Mouse (Mus musculus) limb, embryonic 10.5 days (tissue): ENCODE measurements around the gene Rerg. TPM values are rescaled to one million over a fixed set of nuclear protein-coding genes. Genes with fewer than 3 reads are reported as not detected.

Experiments
- DNase-seq: peaks from one replicate; pipeline ENCODE4 v3.0.0-alpha.2; 2017; ENCODE audit warnings: low spot score
- H3K27ac ChIP-seq: fragments of 300-500 bp; sonication (generic); 2 replicates; pipeline ENCODE4 v1.5.1; 2016; ENCODE audit warnings: mild to moderate bottlenecking
- H3K27me3 ChIP-seq: fragments of 300-500 bp; sonication (generic); 2 replicates; pipeline ENCODE4 v1.6.1; 2016; ENCODE audit warnings: low read depth, mild to moderate bottlenecking; ENCODE audit not compliant: poor library complexity, severe bottlenecking
- H3K36me3 ChIP-seq: fragments of 300-500 bp; sonication (generic); 2 replicates; pipeline ENCODE4 v1.6.1; 2016; ENCODE audit warnings: mild to moderate bottlenecking, moderate library complexity
- H3K4me1 ChIP-seq: fragments of 300-500 bp; sonication (generic); 2 replicates; pipeline ENCODE4 v1.6.1; 2016
- H3K4me3 ChIP-seq: fragments of 300-500 bp; sonication (generic); 2 replicates; pipeline ENCODE4 v1.5.1; 2016; ENCODE audit warnings: mild to moderate bottlenecking, moderate library complexity
- H3K9me3 ChIP-seq: fragments of 300-500 bp; sonication (generic); replicated peaks from 2 replicates; pipeline ENCODE4 v1.6.1; 2016; ENCODE audit warnings: mild to moderate bottlenecking
- WGBS: fragments of 180-500 bp; shearing (Covaris S2); methylation state at CpG from one replicate; pipeline ENCODE4 v1.1.7; 2016; 5-methylcytosine and 5-hydroxymethylcytosine counted together
- polyA plus RNA-seq: library from polyadenylated mRNA; unstranded; fragments of >200 nt; fragmentation: Nextera tagmentation; extraction: Ambion mirVana; gene quantifications from 2 replicates; pipeline ENCODE4 v1.2.1, GENCODE M21; 2016

Rerg gene
- polyA plus RNA-seq, 1 experiment from 2014 or later, result 1.2 TPM

DNA sequence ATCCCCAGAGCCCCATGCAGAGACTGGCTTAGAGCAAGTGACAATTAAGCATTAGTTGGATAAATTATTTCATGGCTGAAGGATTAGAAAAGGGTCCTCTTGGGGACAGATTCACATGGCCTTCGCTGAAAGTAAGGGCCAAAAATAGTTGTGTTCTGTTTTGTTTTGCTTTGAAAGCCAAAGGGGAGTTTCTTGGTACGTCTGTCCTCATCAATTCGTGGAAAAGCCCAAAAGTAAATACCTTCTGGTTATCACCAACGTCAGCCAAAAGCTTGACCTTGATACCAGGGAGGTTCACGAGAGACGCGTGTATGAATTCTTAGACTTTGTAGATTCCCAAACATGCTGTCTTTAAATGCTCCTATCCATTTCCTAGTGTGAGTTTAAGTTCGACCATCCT lies 31.5 kb downstream of the Rerg start:
- Histone ChIP-seq H3K27me3 (no peaks in the 10 kb centered on the region), H3K9me3 (no peaks in the 10 kb centered on the region), H3K4me1 (peaks cover 39% of the 10 kb centered on the region), H3K4me3 (no peak overlapping the region), H3K27ac (no peak overlapping the region), H3K36me3 (no peaks in the 10 kb centered on the region)
- WGBS, result 87% methylated on average over 8 of the region's 8 CpGs
- no peak for DNase-seq

DNA sequence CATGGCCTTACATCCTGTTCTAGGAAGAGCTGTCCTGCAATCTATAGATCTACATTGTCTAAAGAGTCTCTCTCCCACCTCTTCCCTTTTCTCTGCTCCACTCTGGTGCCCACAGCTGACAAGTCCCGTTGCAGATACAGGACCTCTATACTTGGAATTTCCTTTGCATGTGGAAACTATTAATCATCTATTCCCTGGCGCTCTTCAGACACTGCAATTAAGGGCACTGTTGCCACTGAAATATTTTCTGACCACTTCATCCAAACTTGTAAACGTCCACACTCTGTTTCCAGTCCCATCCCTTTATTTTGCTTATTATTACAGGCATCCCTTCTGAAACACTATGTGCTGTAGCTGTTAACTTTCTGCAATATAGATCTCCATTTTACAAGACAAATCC lies 31.9 kb downstream of the Rerg start:
- H3K4me3 ChIP-seq, result no peak overlapping the region
- no peaks in the 10 kb centered on the region for H3K36me3 ChIP-seq
- 31% methylated on average over 3 of the region's 3 CpGs for WGBS
- H3K27me3 ChIP-seq, result no peaks in the 10 kb centered on the region
- no peak for DNase-seq
- no peaks in the 10 kb centered on the region for H3K9me3 ChIP-seq
- no peak overlapping the region for H3K27ac ChIP-seq
- peaks cover 39% of the 10 kb centered on the region for H3K4me1 ChIP-seq

DNA sequence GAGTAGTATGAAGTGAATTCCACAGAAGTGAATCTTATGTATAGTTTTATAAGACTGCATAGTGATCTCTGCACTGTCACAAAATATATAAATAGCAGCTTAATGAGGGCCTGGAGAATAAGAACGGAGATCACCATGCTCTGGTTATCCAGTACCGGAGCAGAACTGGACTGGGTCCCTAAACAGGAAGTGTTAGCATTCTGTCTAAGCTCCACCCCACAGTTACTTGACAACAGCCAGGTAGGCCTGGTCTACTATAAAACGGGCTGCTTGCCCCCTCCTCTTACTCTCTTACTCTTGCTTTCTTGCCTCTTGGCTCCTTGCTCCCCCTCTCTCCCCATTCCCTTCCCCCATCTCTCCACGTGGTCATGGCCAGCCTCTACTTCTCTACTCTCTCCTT lies 33.9 kb downstream of the Rerg start:
- WGBS, result 72% methylated on average over 4 of the region's 4 CpGs
- H3K27ac ChIP-seq, result no peak overlapping the region
- no peaks in the 10 kb centered on the region for H3K9me3 ChIP-seq
- no peaks in the 10 kb centered on the region for H3K27me3 ChIP-seq
- H3K4me3 ChIP-seq, result no peak overlapping the region
- peaks cover 29% of the 10 kb centered on the region for H3K4me1 ChIP-seq
- no peaks in the 10 kb centered on the region for H3K36me3 ChIP-seq
- DNase-seq, result no peak

DNA sequence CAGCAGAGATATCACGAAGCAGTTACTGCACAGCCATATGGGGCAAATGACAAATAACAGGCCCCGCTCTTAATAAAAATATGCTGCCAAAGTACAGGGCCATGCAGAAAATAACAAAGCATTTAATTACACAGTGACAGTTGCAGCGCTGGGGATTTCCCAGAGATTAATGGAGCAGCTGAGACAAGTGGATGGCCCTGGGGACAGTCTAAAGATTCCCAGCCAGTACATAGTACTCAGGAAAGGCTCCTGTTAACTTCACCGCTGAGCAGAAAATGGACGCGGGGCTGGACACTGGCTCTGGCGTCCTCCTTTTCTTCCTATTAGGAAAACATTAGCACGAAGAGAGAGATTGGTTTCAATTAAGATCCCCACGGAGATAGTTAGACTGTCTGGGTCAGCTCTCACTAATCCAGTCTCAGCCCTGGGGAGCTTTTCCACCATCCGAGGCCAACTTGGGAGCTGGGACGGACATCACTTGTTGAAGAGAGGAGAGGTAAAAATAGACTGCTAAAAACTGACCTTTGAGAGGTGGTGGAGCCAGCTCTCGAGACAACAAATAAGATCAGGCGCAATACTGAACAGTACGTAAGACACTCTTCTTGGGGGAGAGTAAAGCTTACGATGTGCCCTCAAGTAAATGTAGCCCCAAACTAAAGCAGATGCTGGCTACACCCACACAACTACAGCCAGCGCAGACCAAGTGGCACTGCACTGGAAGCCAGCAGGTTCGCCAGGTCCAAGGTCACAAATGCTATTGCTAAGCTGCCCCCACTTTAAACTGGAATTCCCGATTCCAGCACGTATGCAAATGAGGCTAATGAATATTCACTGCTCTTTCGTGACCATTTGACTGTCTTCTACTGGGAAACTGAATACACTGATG lies 34.5 kb downstream of the Rerg start:
- no peak overlapping the region for H3K4me3 ChIP-seq
- WGBS, result 57% methylated on average over 20 of the region's 20 CpGs
- no peaks in the 10 kb centered on the region for H3K36me3 ChIP-seq
- H3K4me1 ChIP-seq, result peaks cover 29% of the 10 kb centered on the region
- no peak overlapping the region for H3K27ac ChIP-seq
- no peak for DNase-seq
- no peaks in the 10 kb centered on the region for H3K9me3 ChIP-seq
- H3K27me3 ChIP-seq, result no peaks in the 10 kb centered on the region

DNA sequence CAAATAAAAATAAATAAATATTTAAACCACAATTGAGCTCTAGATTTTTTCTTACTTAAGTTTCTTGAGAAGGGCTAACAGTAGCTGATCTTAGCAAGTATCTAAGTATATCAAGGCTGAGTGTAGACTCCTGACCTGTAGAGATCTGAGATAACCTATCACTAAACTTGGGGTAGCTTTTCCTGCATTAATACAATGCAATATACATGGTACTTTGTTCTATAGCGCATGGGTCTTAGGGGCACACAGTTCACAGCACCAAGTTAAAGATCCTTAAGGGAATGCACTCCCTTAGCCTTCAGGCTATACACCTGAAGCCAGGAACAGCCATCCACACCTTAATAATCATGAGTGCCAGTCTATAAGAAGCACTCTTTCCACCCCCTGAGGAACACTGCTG lies 38.5 kb downstream of the Rerg start:
- no peak for DNase-seq
- 94% methylated on average over 1 of the region's 1 CpGs for WGBS
- no peaks in the 10 kb centered on the region for H3K36me3 ChIP-seq
- H3K27me3 ChIP-seq, result no peaks in the 10 kb centered on the region
- no peak overlapping the region for H3K27ac ChIP-seq
- no peak overlapping the region for H3K4me3 ChIP-seq
- H3K4me1 ChIP-seq, result peaks cover 33% of the 10 kb centered on the region
- no peaks in the 10 kb centered on the region for H3K9me3 ChIP-seq

DNA sequence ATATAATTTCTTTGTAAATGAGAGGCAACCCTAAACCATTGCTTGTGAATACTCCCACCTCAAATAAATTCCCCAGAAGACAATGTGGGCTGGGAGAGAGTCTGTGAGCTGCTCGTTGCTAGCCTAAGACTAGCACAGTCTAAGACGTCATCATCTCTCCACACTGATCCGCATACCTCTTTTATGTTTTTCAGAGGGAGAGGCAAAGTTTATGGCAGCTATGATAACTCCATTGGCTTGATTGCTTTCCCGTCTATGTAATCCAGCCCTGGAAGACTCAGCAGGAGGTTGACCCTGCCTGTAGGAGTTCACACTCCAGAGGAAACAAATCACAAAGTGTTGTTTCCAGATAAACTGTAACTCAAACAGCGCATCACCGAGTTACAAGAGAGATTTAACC lies 38.9 kb downstream of the Rerg start:
- Histone ChIP-seq H3K27me3 (no peaks in the 10 kb centered on the region), H3K9me3 (no peaks in the 10 kb centered on the region), H3K4me3 (no peak overlapping the region), H3K4me1 (peaks cover 35% of the 10 kb centered on the region), H3K27ac (no peak overlapping the region), H3K36me3 (no peaks in the 10 kb centered on the region)
- DNase-seq, result no peak
- 28% methylated on average over 6 of the region's 6 CpGs for WGBS

DNA sequence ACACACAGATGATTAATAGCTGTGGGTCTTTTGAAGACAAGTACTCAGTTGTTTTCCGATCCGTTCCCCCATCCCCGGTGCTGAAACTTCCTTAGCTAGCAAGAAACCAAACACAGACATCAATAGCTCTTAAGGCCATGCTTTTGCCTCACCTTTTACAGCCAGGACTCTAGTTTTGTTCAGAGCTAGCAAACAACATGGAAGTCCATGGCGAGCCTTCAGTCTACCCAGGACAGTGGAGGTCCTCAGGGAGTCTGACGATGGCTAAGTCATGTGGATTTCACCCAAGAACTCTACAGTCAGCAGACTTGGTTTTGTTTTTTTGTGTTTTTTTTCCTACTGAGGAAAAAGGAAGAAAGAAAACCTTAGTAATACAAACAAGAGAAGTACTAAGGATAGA lies 43.4 kb downstream of the Rerg start:
- 54% methylated on average over 5 of the region's 5 CpGs for WGBS
- Histone ChIP-seq H3K27me3 (no peaks in the 10 kb centered on the region), H3K4me3 (no peak overlapping the region), H3K27ac (no peak overlapping the region), H3K9me3 (no peaks in the 10 kb centered on the region), H3K4me1 (peaks cover 28% of the 10 kb centered on the region), H3K36me3 (no peaks in the 10 kb centered on the region)
- no peak for DNase-seq

DNA sequence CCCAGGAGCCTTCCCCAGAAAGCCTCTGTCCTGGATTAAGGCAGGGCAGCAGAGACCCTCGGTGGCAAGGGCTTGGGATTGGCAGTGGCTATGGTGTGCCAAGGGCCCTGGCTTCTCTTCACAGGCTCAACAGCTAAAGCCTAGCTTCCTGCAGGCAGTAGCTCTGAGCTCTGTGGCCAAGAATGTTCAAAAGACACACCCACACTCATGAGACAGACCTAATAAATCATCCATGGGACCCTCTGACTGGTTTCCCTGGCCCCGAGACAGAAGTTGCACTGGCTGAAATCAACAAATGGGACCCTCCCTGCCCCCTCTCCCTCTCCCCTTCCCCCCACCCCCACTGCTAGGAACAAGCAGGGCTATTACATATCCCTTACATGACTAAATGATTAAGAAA lies 44.1 kb downstream of the Rerg start:
- H3K27ac ChIP-seq, result peak overlapping the region; percentile 42; the same call in 1 of the 2 replicates
- peak; percentile 30 for DNase-seq
- H3K9me3 ChIP-seq, result no peaks in the 10 kb centered on the region
- H3K27me3 ChIP-seq, result no peaks in the 10 kb centered on the region
- H3K4me1 ChIP-seq, result peaks cover 25% of the 10 kb centered on the region
- H3K36me3 ChIP-seq, result no peaks in the 10 kb centered on the region
- WGBS, result 24% methylated on average over 2 of the region's 2 CpGs
- no peak overlapping the region for H3K4me3 ChIP-seq

DNA sequence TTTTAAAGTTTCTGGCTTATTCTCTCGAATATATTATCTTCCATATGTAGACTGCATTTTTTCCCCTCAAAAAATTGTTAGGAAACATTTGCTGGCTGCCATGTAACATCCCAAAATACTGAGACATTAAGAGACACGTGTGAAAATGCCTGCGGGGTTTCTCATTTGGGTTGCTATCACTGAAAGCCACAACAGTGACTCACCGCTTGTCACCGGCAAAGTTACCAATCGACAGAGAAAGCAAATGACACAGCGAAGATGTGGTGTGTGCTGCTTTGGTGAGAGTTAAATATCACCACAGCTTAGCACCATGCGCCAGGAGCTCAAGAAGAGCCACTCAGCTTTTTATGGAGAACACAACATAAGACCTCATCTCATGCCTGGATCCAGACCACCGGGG lies 44.9 kb downstream of the Rerg start:
- Histone ChIP-seq H3K9me3 (no peaks in the 10 kb centered on the region), H3K4me3 (no peak overlapping the region), H3K36me3 (no peaks in the 10 kb centered on the region), H3K27ac (no peak overlapping the region), H3K4me1 (peaks cover 19% of the 10 kb centered on the region), H3K27me3 (no peaks in the 10 kb centered on the region)
- 75% methylated on average over 9 of the region's 9 CpGs for WGBS
- peak; percentile 24 for DNase-seq

DNA sequence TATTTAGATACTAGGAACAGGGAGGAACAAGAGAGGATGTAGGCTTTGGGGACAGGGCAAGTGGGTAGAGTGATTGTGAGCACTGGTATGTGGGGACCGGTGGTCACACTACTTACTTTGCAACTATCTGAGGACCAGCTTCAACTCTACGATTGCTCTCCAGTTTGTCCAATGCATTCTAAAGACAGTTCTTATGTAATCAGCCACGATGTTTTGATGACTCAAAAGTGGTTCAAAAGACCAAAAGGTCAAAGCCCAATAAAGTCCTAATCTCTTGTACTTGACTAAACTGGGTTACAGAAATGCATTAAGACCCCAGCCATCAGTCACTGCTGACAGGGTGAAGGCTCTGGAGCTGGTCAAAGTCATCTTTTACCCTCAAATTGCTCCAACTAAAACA lies 45.3 kb downstream of the Rerg start:
- H3K4me3 ChIP-seq, result no peak overlapping the region
- H3K4me1 ChIP-seq, result peaks cover 19% of the 10 kb centered on the region
- H3K27ac ChIP-seq, result no peak overlapping the region
- no peak for DNase-seq
- no peaks in the 10 kb centered on the region for H3K9me3 ChIP-seq
- H3K27me3 ChIP-seq, result no peaks in the 10 kb centered on the region
- H3K36me3 ChIP-seq, result no peaks in the 10 kb centered on the region
- WGBS, result 59% methylated on average over 3 of the region's 3 CpGs

DNA sequence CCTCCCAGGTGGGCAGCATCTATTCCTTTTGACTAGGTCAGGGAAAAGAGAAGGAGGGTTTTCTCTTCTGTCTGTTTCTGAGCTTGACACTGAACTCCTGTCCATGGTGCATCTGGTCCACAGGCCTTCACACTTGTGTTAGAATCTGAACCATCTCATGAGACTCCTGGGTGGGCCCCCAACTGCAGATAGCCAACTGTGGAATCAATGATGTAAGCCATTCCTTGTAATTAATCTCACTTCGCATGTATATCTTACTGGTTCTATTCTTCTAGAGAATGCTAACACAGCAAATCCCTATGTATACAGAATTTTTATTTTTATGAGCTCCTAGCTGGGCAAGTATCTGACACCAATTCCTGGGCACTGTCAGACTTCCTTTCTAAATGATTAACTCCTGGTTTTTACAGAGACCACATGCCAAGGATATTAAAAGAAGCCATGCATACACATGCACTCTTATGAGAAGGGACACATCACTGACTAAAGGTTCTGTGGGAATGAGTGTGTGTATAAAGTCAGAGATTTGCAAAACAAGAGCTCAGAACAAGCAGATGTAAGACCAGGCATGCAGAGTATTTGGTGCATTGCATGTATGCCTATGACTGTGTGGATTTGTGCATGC lies 53.3 kb downstream of the Rerg start:
- H3K4me1 ChIP-seq, result no peaks in the 10 kb centered on the region
- H3K27ac ChIP-seq, result no peak overlapping the region
- H3K4me3 ChIP-seq, result no peak overlapping the region
- H3K9me3 ChIP-seq, result no peaks in the 10 kb centered on the region
- H3K36me3 ChIP-seq, result no peaks in the 10 kb centered on the region
- DNase-seq, result peak; percentile 20
- H3K27me3 ChIP-seq, result no peaks in the 10 kb centered on the region
- 96% methylated on average over 1 of the region's 1 CpGs for WGBS

DNA sequence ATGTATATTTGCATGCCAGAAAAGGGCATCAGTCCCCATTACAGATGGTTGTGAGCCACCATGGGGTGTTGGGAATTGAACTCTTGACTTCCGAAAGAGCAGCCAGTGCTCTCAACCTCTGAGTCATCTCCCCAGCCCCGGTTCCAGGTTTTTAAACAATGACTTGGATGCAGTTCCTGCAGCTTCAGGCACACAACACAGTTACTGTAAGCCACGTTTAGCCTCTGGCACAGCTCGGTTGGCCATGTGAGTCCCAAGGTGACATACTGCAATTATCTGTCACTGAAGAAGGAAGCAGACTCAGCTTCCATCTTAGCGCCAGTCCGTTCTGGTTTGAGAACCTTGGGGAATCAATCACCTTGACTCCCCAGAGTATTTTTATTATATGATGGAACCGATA lies 55.4 kb downstream of the Rerg start:
- H3K36me3 ChIP-seq, result no peaks in the 10 kb centered on the region
- H3K9me3 ChIP-seq, result no peaks in the 10 kb centered on the region
- H3K27me3 ChIP-seq, result no peaks in the 10 kb centered on the region
- 90% methylated on average over 7 of the region's 7 CpGs for WGBS
- peak; percentile 3 for DNase-seq
- no peak overlapping the region for H3K4me3 ChIP-seq
- H3K4me1 ChIP-seq, result no peaks in the 10 kb centered on the region
- no peak overlapping the region for H3K27ac ChIP-seq

DNA sequence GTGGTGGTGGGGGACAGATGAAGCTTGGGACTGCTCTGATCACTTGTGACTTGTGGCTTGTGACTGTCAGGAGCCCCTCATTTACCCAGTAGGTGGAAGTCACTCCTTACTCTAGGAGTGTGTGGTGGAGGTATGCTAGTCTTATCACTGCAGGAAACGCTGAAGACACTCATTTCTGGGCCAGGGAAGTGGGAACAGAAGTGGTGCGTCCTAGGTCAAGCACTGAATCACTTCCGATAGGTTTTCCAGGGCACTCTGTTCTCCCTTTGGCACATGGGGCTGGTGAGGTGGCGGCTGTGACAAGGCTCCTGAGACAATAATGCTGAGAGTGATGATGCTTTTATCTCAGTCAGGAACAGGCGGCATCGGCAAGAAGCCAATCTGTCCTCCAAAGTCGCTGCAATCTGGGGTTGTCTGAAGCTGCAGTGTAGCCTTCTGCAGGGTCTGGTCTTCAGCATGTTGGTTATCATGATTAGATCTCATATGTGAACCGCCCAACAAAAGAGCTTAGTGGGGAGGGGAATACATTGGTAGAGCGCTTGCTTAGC lies 59.0 kb downstream of the Rerg start:
- Histone ChIP-seq H3K4me3 (no peak overlapping the region), H3K4me1 (no peaks in the 10 kb centered on the region), H3K27ac (no peak overlapping the region), H3K9me3 (no peaks in the 10 kb centered on the region), H3K27me3 (no peaks in the 10 kb centered on the region), H3K36me3 (no peaks in the 10 kb centered on the region)
- WGBS, result 89% methylated on average over 9 of the region's 9 CpGs
- DNase-seq, result peak; percentile 18
